Mouse (Mus musculus) spleen, adult 18-20 months (tissue): ENCODE measurements around the gene Lce1g.

ENCODE experiments used
- DNase-seq, 2 experiments: peaks; one replicate each; pipeline ENCODE4 v3.0.0; 2022; ENCODE audit warnings: mixed read lengths in 2 of 2

Gene Lce1g

DNA sequence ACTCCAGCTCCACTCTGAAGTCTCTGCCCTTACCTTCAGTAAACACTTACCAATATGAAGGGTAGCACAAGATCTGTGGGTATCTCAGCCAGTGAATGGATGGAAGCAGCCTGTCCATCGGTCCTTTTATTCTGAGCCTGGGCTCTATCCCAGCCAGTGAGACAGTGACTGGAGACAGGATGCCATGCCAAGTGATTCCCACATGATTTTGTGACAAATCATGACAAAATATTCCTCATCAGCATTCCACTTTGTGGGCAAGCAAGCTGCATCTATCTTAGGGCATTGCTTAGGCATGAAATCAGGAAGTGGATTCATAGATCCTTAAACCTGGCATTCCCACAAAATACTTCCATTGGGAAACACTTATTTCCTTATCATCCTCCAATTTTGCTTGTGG, at the start of gene Lce1g:
Gene Lce1g, minus strand, starts transcription at position 101 of the 400 bp plus-strand sequence.
- no peak for DNase-seq

DNA sequence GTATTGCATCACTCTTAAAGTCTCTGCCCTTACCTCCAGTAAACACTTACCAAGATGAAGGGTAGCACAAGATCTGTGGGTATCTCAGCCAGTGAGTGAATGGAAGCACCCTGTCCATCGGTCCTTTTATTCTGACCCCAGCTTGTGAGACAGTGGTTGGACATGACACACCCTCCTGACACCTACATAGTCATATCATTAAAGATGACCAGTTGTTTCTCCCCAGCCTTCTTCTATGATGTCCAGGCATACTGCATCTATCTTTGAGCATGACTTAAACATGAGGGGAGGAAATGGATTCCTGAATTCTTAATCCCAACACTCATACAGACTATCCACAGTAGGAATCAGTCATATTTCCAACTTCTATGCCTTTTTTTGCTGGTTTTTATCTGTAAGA, 38.3 kb upstream of the Lce1g start, which contains the start of gene Lce1j:
Gene Lce1j, minus strand, starts transcription at position 101 of the 400 bp plus-strand sequence.
- no peak for DNase-seq

DNA sequence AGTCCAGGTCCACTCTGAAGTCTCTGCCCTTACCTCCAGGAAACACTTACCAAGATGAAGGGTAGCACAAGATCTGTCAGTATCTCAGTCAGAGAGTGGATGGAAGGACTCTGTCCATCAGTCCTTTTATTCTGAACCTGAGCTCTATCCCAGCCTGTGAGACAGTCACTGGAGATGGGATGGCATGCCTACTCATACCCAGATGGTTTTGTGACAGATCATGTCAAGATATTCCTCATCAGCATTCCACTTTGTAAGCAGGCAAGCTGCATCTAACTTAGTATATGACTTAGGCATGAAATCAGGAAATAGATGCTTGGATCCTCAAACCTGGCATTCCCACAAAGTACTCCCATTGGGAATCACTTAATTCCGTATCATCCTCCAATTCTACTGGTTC, 26.7 kb upstream of the Lce1g start, which contains the start of gene Lce1i:
Gene Lce1i, minus strand, starts transcription at position 101 of the 400 bp plus-strand sequence.
- DNase-seq = no peak

- no peak for DNase-seq
Observed at GRCm38 (mm10) chr3:92771573-92771972, 19.4 kb upstream of the Lce1g start.

- no peak for DNase-seq
Observed at GRCm38 (mm10) chr3:92764965-92765364, 12.8 kb upstream of the Lce1g start, which contains the start of gene Lce1h. Gene Lce1h, minus strand, starts transcription at chr3:92765065.

DNA sequence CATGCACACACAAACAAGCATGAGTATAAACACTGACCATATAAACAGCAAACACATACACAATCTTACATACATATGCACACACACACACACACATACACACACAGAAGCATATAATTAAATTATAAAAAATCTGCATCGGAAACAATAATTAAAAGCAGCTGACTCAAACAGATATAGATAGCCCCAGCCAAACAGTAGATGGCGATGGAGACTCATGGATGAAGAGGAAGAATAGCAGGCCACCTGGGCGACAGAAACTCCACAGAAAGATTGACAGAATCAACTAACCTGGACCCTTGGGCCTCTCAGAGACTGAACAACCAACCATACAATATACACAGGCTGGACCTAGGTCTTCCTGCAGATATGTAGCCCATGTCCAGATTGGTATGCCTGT, 1.1 kb upstream of the Lce1g start:
- no peak for DNase-seq

DNA sequence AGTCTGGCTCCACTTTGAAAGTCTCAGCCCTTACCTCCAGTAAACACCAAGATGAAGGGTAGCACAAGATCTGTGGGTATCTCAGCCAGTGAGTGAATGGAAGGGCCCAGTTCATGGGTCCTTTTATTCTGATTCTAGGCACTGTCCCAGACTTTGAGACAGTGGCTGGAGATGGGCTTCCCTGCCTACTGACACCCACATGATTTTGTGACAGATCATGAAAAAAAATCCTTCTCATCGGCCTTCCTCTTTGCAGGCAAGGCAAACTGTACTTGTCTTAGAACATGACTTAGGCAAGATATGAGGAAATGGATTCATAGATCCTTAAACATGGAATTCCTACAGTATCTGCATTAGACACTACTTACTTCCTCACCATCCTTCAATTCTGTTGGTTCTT, 13.1 kb downstream of the Lce1g start, which contains the start of gene Gm38119:
Gene Gm38119, minus strand, starts transcription at position 101 of the 400 bp plus-strand sequence.
- DNase-seq = no peak

DNA sequence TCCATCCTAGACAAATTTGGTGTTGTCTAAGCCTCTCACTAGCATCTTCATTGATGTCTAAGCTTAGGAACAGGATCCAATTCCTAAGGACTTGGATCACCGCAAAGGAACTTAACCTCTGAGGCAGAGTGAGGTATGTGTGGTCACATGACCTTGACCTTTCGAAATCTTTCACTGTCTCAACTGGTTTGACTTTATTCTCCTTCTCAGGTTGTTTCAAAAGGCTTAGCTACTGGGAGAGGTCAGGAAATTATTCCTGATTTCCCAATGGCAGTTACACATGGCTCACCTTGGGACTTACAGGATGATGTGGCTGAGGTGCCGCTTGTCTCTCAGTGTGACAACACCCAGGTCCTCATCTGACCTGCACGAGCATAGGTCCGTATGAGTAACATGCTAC, 29.5 kb downstream of the Lce1g start:
- no peak for DNase-seq

GRCm38 (mm10) chr3:92720250-92720649, 31.9 kb downstream of the Lce1g start, which contains the start of gene Lce1f:
Gene Lce1f, minus strand, starts transcription at chr3:92720350.
- no peak for DNase-seq

DNA sequence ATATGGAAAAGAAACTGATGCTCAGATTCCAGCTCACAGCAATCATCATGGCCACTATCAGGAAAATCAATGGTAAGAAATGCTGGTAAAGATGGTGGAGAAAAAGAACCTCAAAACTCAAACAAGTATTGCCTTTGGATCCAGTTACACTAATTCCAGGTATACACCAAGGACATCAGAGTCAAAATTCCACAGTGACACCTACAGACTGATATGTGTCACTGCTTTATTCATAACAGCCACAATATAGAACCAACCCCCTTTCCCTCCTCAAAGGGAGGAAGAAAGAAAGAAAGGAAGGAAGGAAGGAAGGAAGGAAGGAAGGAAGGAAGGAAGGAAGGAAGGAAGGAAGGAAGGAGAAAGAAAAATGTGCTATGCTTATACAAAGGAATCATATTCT, 37.0 kb downstream of the Lce1g start:
- DNase-seq = no peak

GRCm38 (mm10) chr3:92708974-92709373, 43.2 kb downstream of the Lce1g start, which contains the start of gene Lce1e:
Gene Lce1e, minus strand, starts transcription at chr3:92709074.
- DNase-seq = no peak
